In the genomic region with DNA sequence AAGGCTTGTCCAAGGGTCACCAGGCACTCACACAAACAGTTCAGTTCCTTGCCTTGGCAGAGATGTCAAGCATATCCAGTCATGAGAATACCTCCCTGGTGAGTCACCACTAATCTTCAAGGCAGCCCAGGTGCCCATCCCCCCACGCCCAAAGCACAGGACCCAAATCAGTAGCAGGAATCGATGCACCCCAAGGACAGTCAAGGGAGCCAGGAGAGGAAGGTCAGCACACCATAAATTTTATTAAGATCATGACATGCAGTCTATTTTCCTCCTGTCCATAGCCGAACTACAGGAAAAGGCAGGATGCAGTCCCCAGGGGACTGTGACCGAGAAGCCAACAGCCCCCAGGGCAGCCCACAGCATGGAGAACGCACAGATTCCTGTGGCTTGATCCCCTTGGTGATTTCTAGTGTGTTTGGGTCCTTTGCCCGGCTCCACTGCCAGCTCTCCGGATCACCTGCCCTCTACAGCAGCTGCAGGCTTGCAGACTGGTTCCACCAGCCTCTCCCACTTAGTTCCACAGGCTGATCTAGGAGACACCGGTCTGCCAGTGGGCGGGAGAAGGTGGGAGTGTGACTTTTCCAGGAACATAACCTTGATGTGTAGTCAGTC, we compare ENCODE assay signal across 8 mouse cellular contexts. TPM values are rescaled to one million over a fixed set of nuclear protein-coding genes. Genes with fewer than 3 reads are reported as not detected.
A peak's percentile ranks its signal among the peaks of the same experiment; 100 is the strongest.
DNase-seq lines count a peak whose midpoint lies in the region; ATAC-seq and TF ChIP-seq lines count a peak whose summit lies in the region.

No protein-coding gene starts in this region.

- H3K4me2 ChIP-seq in heart, embryonic 15.5 days, result no peak overlapping the region

- peak overlapping the region; percentile 6; the same call in 1 of the 2 replicates for H3K27ac ChIP-seq in heart, embryonic 15.5 days
- H3K27ac ChIP-seq in small intestine, adult 2 months (ENCODE audit: insufficient read depth, low read depth, low read length), result peak overlapping the region; percentile 79

- H3K27me3 ChIP-seq in heart, embryonic 15.5 days, result no peaks in the 10 kb centered on the region
- H3K27me3 ChIP-seq in small intestine, adult 2 months (ENCODE audit: control insufficient read depth, insufficient read depth, low read length), result no peaks in the 10 kb centered on the region

- H3K4me1 ChIP-seq in heart, embryonic 15.5 days (replicated peaks), result peaks cover 22% of the 10 kb centered on the region
- H3K4me1 ChIP-seq in small intestine, adult 2 months (ENCODE audit: control insufficient read depth, insufficient read depth, insufficient read length, low read length), result peaks cover 33% of the 10 kb centered on the region

- no peaks in the 10 kb centered on the region for H3K9me3 ChIP-seq in heart, embryonic 15.5 days (replicated peaks)

- no peak overlapping the region for H3K4me3 ChIP-seq in heart, embryonic 15.5 days
- no peak overlapping the region for H3K4me3 ChIP-seq in small intestine, adult 2 months (ENCODE audit: low read depth, low read length)

- DNase-seq in ovary, adult 18-20 months (ENCODE audit: low spot score), result peak; percentile 80
- DNase-seq in ovary, postnatal 10 days (ENCODE audit: low spot score), result no peak
- DNase-seq in adrenal gland, postnatal 36 days, result peak; percentile 89 to 93
- DNase-seq in kidney, postnatal 25 days, result peak; percentile 89 to 92
- DNase-seq in c-Kit-positive CD71-positive TER-119-positive erythroid progenitor cells, embryonic 14.5 days (ENCODE audit: low spot score), result no peak
- DNase-seq in right cerebral cortex, postnatal 14 days, result no peak

- no peak for TF ChIP-seq POLR2A in small intestine, adult 2 months (IDR thresholded peaks at IDR 0.05; ENCODE audit: low read depth, low read length)

- TF ChIP-seq CTCF in small intestine, adult 2 months (IDR thresholded peaks at IDR 0.05; ENCODE audit: extremely low read depth, insufficient read length, insufficient replicate concordance, low read depth, low read length), result no peak

- no peak overlapping the region for H3K9ac ChIP-seq in heart, embryonic 15.5 days

- WGBS in heart, embryonic 15.5 days, result 41% methylated on average over 9 of the region's 9 CpGs
- 13% methylated on average over 9 of the region's 9 CpGs for WGBS in small intestine, adult 2 months

- no peaks in the 10 kb centered on the region for H3K36me3 ChIP-seq in heart, embryonic 15.5 days
- H3K36me3 ChIP-seq in small intestine, adult 2 months (ENCODE audit: control insufficient read depth, insufficient read depth, low read length), result 0 out of 2 replicates have a peak, but pooled peaks cover 2% of the 10 kb centered on the region

- ATAC-seq in heart, embryonic 15.5 days (replicated peaks; ENCODE audit: insufficient number of reproducible peaks, insufficient read depth, low FRiP score, low read depth), result no peak

RNA-seq across cellular contexts. Expression of gene Sorl1, which starts 14.2 kb away (rescaled TPM):
- total RNA-seq in adrenal gland, postnatal 36 days (2021), result 10 to 100 TPM; 19.6 to 33.3 TPM
- polyA plus RNA-seq in heart, embryonic 15.5 days (2015; fragmentation: Nextera tagmentation; extraction: Ambion mirVana), result 2.3 and 4.8 TPM in 2 replicates
- 9.6 and 16.1 TPM in 2 replicates for polyA plus RNA-seq in small intestine, adult 2 months (2012; rRNA removed)

Comparison
In these comparisons a context has a peak if more than half of its experiments do, and no peak if none do; other contexts are left out.
1. DNase-seq: peak in ovary, adult 18-20 months (single experiment), adrenal gland, postnatal 36 days (2 of 2) and kidney, postnatal 25 days (2 of 2); none in ovary, postnatal 10 days (single experiment), c-Kit-positive CD71-positive TER-119-positive erythroid progenitor cells, embryonic 14.5 days (single experiment) and right cerebral cortex, postnatal 14 days (single experiment).